Mouse (Mus musculus) liver, adult 2 months (tissue): ENCODE measurements around the gene Arhgef39. TPM values are rescaled to one million over a fixed set of nuclear protein-coding genes. Genes with fewer than 3 reads are reported as not detected.
"Not testable (repeated sequence)": the region's sequence is repeated elsewhere in the genome, so short reads cannot be mapped to it uniquely, and the experiment has no call there.

Experiments
- DNase-seq: peaks from one replicate; pipeline ENCODE4 v3.0.0-alpha.2; 2011; ENCODE audit warnings: low read depth, low spot score; ENCODE audit errors: extremely low read depth
- H3K27ac ChIP-seq: fragments of 200-500 bp; replicated peaks from 2 replicates; pipeline ENCODE4 v1.5.1; 2012; ENCODE audit warnings: low read depth, mild to moderate bottlenecking, control low read depth, inconsistent platforms, low read length; ENCODE audit not compliant: insufficient read depth
- H3K27me3 ChIP-seq: fragments of 200-500 bp; 2 replicates; pipeline ENCODE4 v1.6.1; 2012; ENCODE audit warnings: mild to moderate bottlenecking, moderate library complexity, low read length, inconsistent platforms; ENCODE audit not compliant: control insufficient read depth, insufficient read depth
- H3K36me3 ChIP-seq: fragments of 200-500 bp; 2 replicates; pipeline ENCODE4 v1.6.1; 2012; ENCODE audit warnings: low read length, inconsistent platforms; ENCODE audit not compliant: control insufficient read depth, insufficient read depth
- H3K4me1 ChIP-seq: fragments of 200-500 bp; 2 replicates; pipeline ENCODE4 v1.6.1; 2011; ENCODE audit warnings: low read length; ENCODE audit not compliant: control insufficient read depth, insufficient read depth
- H3K4me3 ChIP-seq: fragments of 200-500 bp; 2 replicates; pipeline ENCODE4 v1.5.1; 2011; ENCODE audit warnings: low read depth, mild to moderate bottlenecking, control low read depth, low read length, moderate library complexity; ENCODE audit not compliant: insufficient read depth
- H3K79me2 ChIP-seq: fragments of 200-500 bp; 2 replicates; pipeline ENCODE4 v1.6.1; 2012; ENCODE audit warnings: inconsistent platforms, mild to moderate bottlenecking, low read length, moderate library complexity; ENCODE audit not compliant: control insufficient read depth, insufficient read depth
- H3K9ac ChIP-seq: fragments of 200-500 bp; 2 replicates; pipeline ENCODE4 v1.6.1; 2012; ENCODE audit warnings: low read depth, mild to moderate bottlenecking, control low read depth, inconsistent platforms, low read length
- CTCF ChIP-seq: fragments of 200-500 bp; IDR thresholded peaks from 2 replicates; pipeline ENCODE4 v1.5.1; 2011; ENCODE audit warnings: low read depth, low read length, control low read depth
- POLR2A ChIP-seq: fragments of 200-500 bp; IDR thresholded peaks from 2 replicates; pipeline ENCODE4 v1.6.1; 2011; ENCODE audit warnings: low read length, control low read depth; ENCODE audit not compliant: insufficient read depth; ENCODE audit errors: extremely low read depth
- WGBS: fragments of 180-500 bp; shearing (Covaris S2); methylation state at CpG from one replicate; pipeline ENCODE4 v1.1.7; 2018; 5-methylcytosine and 5-hydroxymethylcytosine counted together
- polyA plus RNA-seq: library from polyadenylated mRNA; depleted of rRNA; stranded (reverse); fragments of >200 nt; gene quantifications from 2 replicates; pipeline ENCODE4 v1.2.3, GENCODE M21; 2012
- total RNA-seq: library from RNA; depleted of rRNA; stranded (reverse); fragments of >200 nt; gene quantifications from 2 replicates; pipeline ENCODE4 v1.2.3, GENCODE M21; 2014

The Arhgef39 gene
- total and polyA plus RNA-seq, 2 experiments = 0.74 to 1.4 TPM

DNA sequence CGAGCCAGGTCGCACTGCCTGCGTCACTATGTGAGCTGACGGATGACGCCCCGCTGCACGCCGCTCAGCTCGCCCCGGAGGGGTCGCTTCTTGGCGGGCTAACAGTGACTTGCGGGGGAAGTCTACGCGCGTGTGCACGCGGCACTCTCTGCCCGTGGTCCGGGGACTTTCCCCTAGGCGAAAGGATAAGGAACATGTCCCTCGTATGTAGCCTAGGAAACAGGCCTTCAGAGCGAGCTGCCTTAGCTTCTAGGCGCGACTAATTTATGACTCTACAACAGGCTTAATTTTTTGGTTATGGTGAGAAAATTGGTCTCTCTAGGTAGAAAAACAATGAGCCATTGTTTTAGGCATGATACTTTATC is 6.7 kb downstream of the Arhgef39 start, which contains the start of gene Ccdc107:
TSS of gene Ccdc107 (plus strand) at position 80 of the 365 bp plus-strand sequence.
- peak within 1 kb of the TSS; percentile 90 for H3K9ac ChIP-seq
- no peaks in the 10 kb centered on the region for H3K36me3 ChIP-seq
- no peaks in the 10 kb centered on the region for H3K27me3 ChIP-seq
- peak; percentile 95 for DNase-seq
- no peak for TF ChIP-seq CTCF
- no peak for TF ChIP-seq POLR2A
- H3K4me1 ChIP-seq = peaks cover 5% of the 10 kb centered on the region
- H3K4me3 ChIP-seq = peak within 1 kb of the TSS; percentile 86
- H3K79me2 ChIP-seq = no peaks in the 10 kb centered on the region
- WGBS = 1% methylated on average over 25 of the region's 25 CpGs
- peak within 1 kb of the TSS; percentile 75 for H3K27ac ChIP-seq

DNA sequence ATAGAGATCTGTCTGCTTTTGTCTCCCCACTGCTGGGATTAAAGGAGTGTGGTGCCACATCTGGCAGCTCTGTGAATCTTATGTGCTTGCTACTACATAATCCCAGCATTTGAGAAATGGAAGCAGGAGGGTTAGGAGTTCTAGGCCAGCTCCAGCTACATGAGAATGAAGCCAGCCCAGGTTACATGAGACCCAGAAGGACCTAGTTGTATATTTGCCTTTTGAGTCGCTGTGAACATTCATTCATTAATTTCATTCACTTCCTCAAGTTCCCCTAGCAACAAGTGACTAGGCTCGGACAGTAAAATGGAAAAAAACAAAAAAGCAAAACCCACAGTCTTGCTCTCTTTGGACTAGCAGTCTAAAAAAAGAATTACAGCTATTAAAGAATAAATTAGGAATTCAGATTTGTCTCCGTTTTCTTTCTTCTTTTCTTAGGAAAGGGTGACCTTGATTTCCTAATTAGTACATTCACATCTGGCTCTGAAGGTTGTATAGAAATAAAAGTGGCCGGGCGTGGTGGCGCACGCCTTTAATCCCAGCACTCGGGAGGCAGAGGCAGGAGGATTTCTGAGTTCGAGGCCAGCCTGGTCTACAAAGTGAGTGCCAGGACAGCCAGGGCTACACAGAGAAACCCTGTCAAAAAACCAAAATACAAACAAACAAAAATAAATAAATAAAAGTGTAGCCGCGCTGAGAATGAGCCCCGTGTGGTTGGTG is 7.2 kb downstream of the Arhgef39 start:
- H3K4me1 ChIP-seq = peaks cover 5% of the 10 kb centered on the region
- H3K27ac ChIP-seq = no peak overlapping the region
- DNase-seq = no peak
- peak overlapping the region; percentile 3; the same call in 1 of the 2 replicates for H3K4me3 ChIP-seq
- no peaks in the 10 kb centered on the region for H3K79me2 ChIP-seq
- TF ChIP-seq CTCF = no peak
- TF ChIP-seq POLR2A = no peak
- WGBS = 46% methylated on average over 12 of the region's 12 CpGs
- H3K27me3 ChIP-seq = no peaks in the 10 kb centered on the region
- no peak overlapping the region for H3K9ac ChIP-seq
- no peaks in the 10 kb centered on the region for H3K36me3 ChIP-seq

DNA sequence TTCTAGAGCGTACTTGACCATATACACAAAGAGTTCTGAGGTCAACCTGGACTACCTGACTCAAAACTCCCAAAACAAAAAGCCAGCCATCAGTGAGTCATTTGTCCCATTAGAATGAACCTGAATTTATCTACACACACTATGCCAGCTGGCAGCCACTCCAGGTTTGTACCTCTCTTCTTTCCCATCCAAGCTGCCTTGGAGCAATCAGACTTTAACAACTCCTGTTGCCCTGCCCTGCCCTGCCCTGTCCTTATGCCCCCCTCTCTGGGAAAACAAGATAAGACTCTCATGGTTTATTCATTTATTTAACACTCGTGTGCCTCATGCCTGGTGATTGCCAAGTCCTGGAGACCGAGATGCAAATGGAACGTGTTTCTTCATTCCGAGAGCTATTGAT is 8.7 kb downstream of the Arhgef39 start:
- Histone ChIP-seq H3K36me3 (no peaks in the 10 kb centered on the region), H3K27me3 (no peaks in the 10 kb centered on the region), H3K4me1 (peaks cover 5% of the 10 kb centered on the region), H3K79me2 (no peaks in the 10 kb centered on the region), H3K27ac (no peak overlapping the region), H3K9ac (no peak overlapping the region), H3K4me3 (no peak overlapping the region)
- DNase-seq = no peak
- 77% methylated on average over 5 of the region's 5 CpGs for WGBS
- no peak for TF ChIP-seq POLR2A
- no peak for TF ChIP-seq CTCF

DNA sequence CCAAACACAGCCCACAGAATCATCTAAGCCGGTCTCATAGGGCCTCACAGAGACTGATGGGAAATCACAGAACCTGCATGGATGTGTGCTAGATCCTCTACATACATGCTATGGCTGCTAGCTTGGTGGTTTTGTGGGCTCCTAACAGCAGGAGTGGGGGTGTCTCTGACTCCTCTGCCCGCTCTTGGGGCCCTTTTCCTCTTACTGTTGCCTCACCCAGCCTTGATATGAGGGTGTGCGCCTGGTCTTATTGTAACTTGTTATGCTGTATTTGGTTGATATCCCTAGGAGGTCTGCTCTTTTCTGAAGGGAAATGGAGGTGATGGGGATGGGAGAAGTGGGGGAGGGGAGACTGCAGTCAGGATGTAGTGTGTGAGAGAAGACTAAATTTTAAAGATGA is 9.9 kb downstream of the Arhgef39 start:
- Histone ChIP-seq H3K4me1 (peaks cover 5% of the 10 kb centered on the region), H3K36me3 (no peaks in the 10 kb centered on the region), H3K4me3 (no peak overlapping the region), H3K79me2 (no peaks in the 10 kb centered on the region), H3K27me3 (no peaks in the 10 kb centered on the region), H3K27ac (no peak overlapping the region), H3K9ac (no peak overlapping the region)
- no peak for DNase-seq
- 98% methylated on average over 3 of the region's 3 CpGs for WGBS
- TF ChIP-seq POLR2A (no peak), CTCF (no peak)

DNA sequence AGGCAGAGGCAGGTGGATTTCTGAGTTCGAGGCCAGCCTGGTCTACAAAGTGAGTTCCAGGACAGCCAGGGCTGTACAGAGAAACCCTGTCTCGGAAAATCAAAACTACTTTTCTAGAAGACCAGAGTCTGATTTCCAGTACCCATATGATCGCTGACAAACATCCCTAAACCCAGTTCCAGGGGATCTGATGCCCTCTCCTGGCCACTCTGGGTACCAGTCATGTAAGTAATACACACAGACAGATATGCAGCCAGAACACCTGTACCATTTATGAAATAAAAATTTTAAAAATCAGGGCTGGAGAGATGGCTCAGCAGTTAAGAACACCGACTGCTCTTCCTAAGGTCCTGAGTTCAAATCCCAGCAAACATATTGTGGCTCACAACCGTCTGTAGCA is 13.8 kb downstream of the Arhgef39 start:
- 90% methylated on average over 5 of the region's 5 CpGs for WGBS
- not testable (repeated sequence) for H3K27me3 ChIP-seq, H3K4me3 ChIP-seq, H3K4me1 ChIP-seq, H3K9ac ChIP-seq, H3K27ac ChIP-seq, H3K79me2 ChIP-seq, H3K36me3 ChIP-seq, DNase-seq

DNA sequence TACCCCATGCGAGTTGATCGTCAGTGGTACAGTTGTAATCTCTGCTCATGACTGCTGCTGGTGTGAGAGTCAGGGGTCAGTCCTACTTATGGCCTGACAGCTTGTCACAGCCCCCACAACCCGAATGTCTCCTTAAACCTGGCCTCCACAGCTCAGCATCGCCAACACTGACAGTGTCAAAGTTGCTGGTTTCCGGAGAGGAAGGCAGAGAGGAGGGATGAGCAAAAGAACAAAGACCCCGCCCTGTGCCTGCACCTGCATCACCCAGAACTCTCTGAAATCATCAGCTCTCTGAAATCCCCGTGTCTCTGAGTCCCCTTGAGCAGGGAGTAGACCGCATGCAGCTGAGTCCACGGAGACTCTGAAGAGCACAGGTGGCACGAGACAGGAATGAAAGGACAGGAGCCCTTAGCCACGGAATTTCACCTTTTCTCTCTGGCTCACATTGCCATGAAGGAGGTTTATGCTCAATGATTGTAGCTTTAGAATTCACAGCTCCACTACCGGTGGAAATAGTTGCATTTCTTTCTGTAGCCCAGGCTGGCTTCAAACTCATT is 15.9 kb downstream of the Arhgef39 start, which contains the start of gene Sit1:
TSS of gene Sit1 (minus strand) at position 200 of the 557 bp plus-strand sequence.
- TF ChIP-seq CTCF = no peak
- TF ChIP-seq POLR2A = no peak
- 69% methylated on average over 12 of the region's 12 CpGs for WGBS
- Histone ChIP-seq H3K9ac (no peak within 1 kb of the TSS), H3K4me1 (peaks cover 2% of the 10 kb centered on the region; the same call in 1 of the 2 replicates), H3K27ac (no peak within 1 kb of the TSS), H3K79me2 (no peaks in the 10 kb centered on the region), H3K27me3 (no peaks in the 10 kb centered on the region), H3K4me3 (no peak within 1 kb of the TSS), H3K36me3 (no peaks in the 10 kb centered on the region)
- DNase-seq = no peak
